Mouse (Mus musculus) forebrain, embryonic 10.5 days (tissue): ENCODE results near the gene Phb2. TPM values are rescaled to one million over a fixed set of nuclear protein-coding genes. Genes with fewer than 3 reads are reported as not detected.

Experiments
- DNase-seq: peaks from one replicate; pipeline ENCODE4 v3.0.0-alpha.2; 2017; ENCODE audit warnings: low spot score; ENCODE audit errors: extremely low spot score
- H3K27ac ChIP-seq: fragments of 300-500 bp; sonication (generic); 2 replicates; pipeline ENCODE4 v1.5.1; 2016; ENCODE audit warnings: mild to moderate bottlenecking
- H3K27me3 ChIP-seq: fragments of 300-500 bp; sonication (generic); 2 replicates; pipeline ENCODE4 v1.6.1; 2016; ENCODE audit warnings: mild to moderate bottlenecking; ENCODE audit not compliant: poor library complexity, severe bottlenecking
- H3K36me3 ChIP-seq: fragments of 300-500 bp; sonication (generic); replicated peaks from 2 replicates; pipeline ENCODE4 v1.6.1; 2016; ENCODE audit warnings: mild to moderate bottlenecking, moderate library complexity
- H3K4me1 ChIP-seq: fragments of 300-500 bp; sonication (generic); 2 replicates; pipeline ENCODE4 v1.6.1; 2016
- H3K4me3 ChIP-seq: fragments of 300-500 bp; sonication (generic); 2 replicates; pipeline ENCODE4 v1.5.1; 2016; ENCODE audit warnings: mild to moderate bottlenecking, moderate library complexity
- H3K9me3 ChIP-seq: fragments of 300-500 bp; sonication (generic); 2 replicates; pipeline ENCODE4 v1.6.1; 2016; ENCODE audit warnings: mild to moderate bottlenecking, moderate library complexity
- WGBS: fragments of 180-500 bp; shearing (Covaris S2); methylation state at CpG from one replicate; pipeline ENCODE4 v1.1.7; 2016; 5-methylcytosine and 5-hydroxymethylcytosine counted together
- polyA plus RNA-seq: library from polyadenylated mRNA; unstranded; fragments of >200 nt; fragmentation: Nextera tagmentation; extraction: Ambion mirVana; gene quantifications from 2 replicates; pipeline ENCODE4 v1.2.1, GENCODE M21; 2016

Phb2 gene
- polyA plus RNA-seq, 1 experiment from 2014 or later: 492 TPM

DNA sequence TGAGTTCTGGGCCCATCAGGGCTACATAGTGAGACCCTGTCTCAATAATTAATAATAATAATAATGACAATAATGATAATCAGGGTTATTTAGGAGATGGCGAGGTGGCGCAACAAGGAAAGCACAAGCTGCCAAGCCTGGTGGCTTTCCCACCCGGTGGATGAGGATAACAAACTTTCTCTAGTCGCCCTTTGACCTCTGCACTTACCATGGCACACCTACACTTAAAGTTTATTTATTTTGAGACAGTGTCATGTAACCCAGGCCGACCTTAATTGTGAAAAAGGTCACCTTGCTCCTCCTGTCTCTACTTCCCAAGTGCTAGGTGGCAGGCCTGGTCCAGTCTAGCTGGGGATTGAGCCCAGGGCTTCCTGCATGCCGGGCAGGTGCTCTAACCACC, 13.4 kb upstream of the Phb2 start:
- DNase-seq: no peak
- 88% methylated on average over 6 of the region's 6 CpGs for WGBS
- H3K36me3 ChIP-seq: peaks cover 53% of the 10 kb centered on the region

DNA sequence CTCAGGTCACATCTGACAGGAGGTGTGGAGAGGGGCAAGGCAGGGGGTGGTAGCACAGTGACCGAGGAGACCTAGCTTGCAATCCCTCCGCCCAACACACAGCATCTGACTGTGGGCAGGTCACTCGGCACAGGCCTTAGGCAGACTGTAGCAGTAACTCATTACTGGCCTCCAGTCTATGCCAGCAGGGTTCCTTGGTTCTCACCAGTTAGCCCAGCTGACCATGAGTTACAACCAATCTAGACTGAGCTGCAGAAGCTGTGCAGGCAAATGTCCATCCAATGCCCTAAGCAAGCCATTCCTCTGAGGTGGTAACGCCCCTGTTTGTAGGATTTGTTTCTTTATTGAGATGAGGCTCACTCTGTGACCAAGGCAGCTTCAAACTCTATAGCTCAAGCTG, 12.8 kb upstream of the Phb2 start:
- no peak overlapping the region for H3K27ac ChIP-seq
- H3K27me3 ChIP-seq: no peaks in the 10 kb centered on the region
- WGBS: 95% methylated on average over 4 of the region's 4 CpGs
- H3K4me1 ChIP-seq: peaks cover 6% of the 10 kb centered on the region
- no peak overlapping the region for H3K4me3 ChIP-seq
- peaks cover 60% of the 10 kb centered on the region for H3K36me3 ChIP-seq
- H3K9me3 ChIP-seq: no peaks in the 10 kb centered on the region
- DNase-seq: no peak

More for the DNA sequence above, 13.4 kb upstream of the Phb2 start:
- no peak overlapping the region for H3K4me3 ChIP-seq
- H3K27me3 ChIP-seq: no peaks in the 10 kb centered on the region
- no peaks in the 10 kb centered on the region for H3K9me3 ChIP-seq
- H3K4me1 ChIP-seq: peaks cover 9% of the 10 kb centered on the region
- H3K27ac ChIP-seq: no peak overlapping the region

DNA sequence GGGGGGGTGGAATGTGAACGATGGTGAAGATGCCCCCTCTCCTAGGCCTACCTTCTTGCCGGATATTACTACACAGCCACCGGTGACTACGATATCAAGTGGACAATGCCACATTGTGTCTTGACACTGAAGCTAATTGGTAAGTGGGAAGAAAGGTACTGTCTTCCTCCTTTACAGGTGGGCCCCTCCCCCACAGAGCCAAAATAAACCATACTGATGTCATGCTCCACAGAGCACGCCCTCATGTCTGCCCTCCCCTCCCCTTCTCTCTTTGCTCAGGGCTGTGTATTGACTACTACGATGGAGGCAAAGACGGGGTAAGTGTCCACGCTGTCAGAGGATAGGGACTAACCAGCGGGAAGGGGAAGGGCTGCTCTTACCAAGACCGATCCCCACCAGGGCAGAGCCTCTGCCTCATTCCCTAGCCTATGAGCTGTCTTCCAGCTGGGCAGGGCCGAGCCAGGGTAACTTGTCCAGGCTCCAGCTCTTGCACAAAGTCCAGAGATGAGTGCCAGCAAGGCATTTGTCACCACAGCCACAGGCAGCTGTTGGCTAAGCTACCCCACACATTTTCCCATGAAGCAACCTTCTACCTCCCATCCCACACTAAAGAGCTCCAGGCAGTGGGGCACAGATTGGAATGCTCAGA, 12.1 kb upstream of the Phb2 start:
- DNase-seq: no peak
- Histone ChIP-seq H3K4me3 (no peak overlapping the region), H3K27ac (no peak overlapping the region), H3K36me3 (peaks cover 67% of the 10 kb centered on the region), H3K4me1 (peaks cover 6% of the 10 kb centered on the region), H3K9me3 (no peaks in the 10 kb centered on the region), H3K27me3 (no peaks in the 10 kb centered on the region)
- WGBS: 92% methylated on average over 11 of the region's 11 CpGs

DNA sequence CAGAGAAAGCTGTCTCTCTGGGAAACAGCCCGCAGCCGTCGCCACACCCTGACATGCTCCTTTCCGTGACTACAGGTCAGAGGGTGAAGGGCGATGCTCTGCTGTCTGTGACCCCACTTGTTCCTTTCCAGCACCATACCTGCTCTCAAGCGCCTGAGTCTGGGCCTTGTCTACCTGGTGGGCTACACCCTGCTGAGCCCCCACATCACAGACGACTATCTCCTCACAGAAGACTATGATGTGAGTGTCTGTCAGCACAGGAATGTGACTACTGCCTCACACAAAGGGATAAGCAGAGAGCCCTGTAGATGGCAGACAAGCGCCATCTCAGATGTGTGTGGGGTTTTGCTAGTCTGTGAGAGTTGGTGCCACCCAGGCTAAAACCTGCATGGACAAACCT, 10.8 kb upstream of the Phb2 start:
- 83% methylated on average over 8 of the region's 8 CpGs for WGBS
- Histone ChIP-seq H3K27me3 (no peaks in the 10 kb centered on the region), H3K9me3 (no peaks in the 10 kb centered on the region), H3K27ac (no peak overlapping the region), H3K4me1 (peaks cover 6% of the 10 kb centered on the region), H3K36me3 (peaks cover 79% of the 10 kb centered on the region), H3K4me3 (no peak overlapping the region)
- DNase-seq: no peak

DNA sequence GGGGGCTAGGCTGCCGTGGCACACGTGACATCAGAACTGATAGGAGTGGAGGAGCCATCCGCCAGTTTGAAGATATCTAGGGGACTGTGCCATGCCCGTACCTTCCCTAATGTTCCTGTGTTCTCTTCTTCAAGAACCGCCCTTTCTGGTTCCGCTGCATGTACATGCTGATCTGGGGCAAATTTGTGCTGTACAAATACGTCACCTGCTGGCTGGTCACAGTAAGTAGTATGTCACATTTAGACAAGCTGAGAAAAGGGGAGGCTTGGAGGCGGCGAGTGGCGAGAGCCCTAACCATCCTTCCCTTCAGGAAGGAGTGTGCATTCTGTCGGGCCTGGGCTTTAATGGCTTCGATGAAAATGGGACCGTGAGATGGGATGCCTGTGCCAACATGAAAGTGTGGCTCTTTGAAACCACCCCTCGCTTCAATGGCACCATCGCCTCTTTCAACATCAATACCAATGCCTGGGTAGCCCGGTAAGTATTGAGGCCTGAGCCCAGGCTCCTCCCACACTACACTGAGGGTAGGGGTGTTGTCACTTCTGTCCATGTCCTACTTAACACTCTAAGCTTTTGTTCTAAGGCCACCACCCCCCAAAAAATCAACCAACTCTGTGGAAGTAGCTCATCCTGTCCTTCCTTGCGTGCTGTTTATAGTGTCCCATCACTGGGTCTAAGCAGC, 9.9 kb upstream of the Phb2 start:
- 95% methylated on average over 17 of the region's 17 CpGs for WGBS
- Histone ChIP-seq H3K4me3 (no peak overlapping the region), H3K27ac (no peak overlapping the region), H3K36me3 (peaks cover 88% of the 10 kb centered on the region), H3K4me1 (peaks cover 6% of the 10 kb centered on the region), H3K9me3 (no peaks in the 10 kb centered on the region), H3K27me3 (no peaks in the 10 kb centered on the region)
- no peak for DNase-seq

DNA sequence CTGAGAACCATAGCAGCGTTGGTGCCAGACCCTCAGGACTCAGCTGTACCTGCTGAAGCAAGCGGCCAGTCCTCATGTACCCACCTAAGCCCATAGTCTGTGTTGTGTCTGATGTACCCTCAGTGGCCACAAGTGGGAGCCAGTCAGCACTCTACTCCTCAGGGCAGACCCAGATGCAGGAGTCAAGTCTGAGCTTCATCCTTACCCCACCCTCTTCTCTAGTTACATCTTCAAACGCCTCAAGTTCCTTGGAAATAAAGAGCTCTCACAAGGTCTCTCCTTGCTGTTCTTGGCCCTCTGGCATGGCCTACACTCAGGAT, 9.4 kb upstream of the Phb2 start:
- H3K27me3 ChIP-seq: no peaks in the 10 kb centered on the region
- no peaks in the 10 kb centered on the region for H3K9me3 ChIP-seq
- WGBS: 53% methylated on average over 3 of the region's 3 CpGs
- H3K36me3 ChIP-seq: peaks cover 93% of the 10 kb centered on the region
- peaks cover 6% of the 10 kb centered on the region for H3K4me1 ChIP-seq
- no peak overlapping the region for H3K27ac ChIP-seq
- peak; percentile 51 for DNase-seq
- H3K4me3 ChIP-seq: no peak overlapping the region

DNA sequence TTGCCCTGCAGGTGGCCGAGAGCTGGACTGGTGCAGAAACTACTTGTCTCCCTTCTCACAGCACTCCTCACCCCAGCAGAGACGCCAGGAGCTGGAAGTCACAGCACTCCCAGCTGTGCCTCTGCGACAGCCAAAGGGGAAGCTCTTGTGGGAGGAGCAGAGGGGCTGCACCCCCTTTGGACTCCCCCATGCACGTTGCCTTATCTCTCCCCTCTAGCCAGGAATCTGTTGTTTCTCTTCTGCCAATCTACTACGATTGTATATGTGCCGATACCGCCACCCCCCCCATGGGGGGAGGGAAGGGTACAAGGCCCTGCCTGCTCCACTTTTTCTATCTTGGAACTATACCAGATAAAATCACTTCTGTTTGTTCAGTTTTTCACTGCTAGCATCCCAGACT, 8.3 kb upstream of the Phb2 start:
- Histone ChIP-seq H3K4me1 (no peaks in the 10 kb centered on the region), H3K27me3 (no peaks in the 10 kb centered on the region), H3K27ac (no peak overlapping the region), H3K9me3 (no peaks in the 10 kb centered on the region), H3K4me3 (no peak overlapping the region), H3K36me3 (peaks cover 100% of the 10 kb centered on the region)
- WGBS: 86% methylated on average over 7 of the region's 7 CpGs
- DNase-seq: no peak

DNA sequence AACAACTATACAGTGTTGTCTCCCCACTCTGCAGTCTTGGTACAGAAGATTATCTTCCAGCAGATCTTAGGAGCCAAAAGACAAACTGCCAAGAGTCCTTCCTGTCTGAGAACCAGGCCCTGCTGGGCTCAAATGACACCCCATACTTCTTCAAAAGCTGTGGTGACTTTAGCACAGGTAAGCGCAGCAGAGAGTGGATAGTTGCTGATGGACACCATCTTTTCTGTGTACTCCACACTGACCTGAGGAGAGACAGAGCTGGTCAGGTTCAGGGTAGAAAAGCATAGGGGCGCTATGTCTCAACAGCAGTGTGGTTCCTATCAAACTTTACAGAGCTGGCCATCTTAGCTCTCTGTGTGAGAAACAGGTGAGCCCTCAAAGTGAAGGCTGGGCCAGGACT, 7.7 kb upstream of the Phb2 start:
- 96% methylated on average over 2 of the region's 2 CpGs for WGBS
- no peaks in the 10 kb centered on the region for H3K9me3 ChIP-seq
- peaks cover 100% of the 10 kb centered on the region for H3K36me3 ChIP-seq
- no peaks in the 10 kb centered on the region for H3K27me3 ChIP-seq
- DNase-seq: no peak
- H3K4me3 ChIP-seq: no peak overlapping the region
- H3K4me1 ChIP-seq: peaks cover 3% of the 10 kb centered on the region
- H3K27ac ChIP-seq: no peak overlapping the region

DNA sequence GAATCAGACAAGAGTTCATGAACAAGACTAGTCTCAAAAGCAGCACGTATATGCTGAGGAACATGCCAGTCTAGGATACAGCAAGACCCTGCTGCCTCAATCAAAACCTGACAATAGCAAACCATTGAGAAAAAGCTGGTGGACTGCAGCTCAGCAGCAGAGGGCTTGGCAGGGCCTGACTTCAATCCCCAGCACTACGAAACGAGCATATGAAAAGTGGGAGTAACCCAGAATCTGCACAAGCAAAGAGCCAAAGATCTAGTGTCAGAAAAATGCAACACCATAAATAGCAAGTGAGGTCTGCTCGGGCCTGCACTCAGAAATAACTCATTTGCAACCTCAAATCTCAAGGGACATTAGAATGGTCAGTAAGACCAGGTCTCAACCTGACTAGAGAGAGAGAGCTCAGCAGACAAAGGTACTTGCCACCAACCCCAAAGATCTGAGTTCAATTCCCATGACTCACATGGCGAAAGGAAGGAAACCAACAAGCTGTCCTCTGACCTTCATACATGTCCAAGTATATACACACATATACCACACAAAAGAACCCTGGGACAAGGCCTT, 6.0 kb upstream of the Phb2 start:
- Histone ChIP-seq H3K27ac (no peak overlapping the region), H3K9me3 (no peaks in the 10 kb centered on the region), H3K36me3 (peaks cover 97% of the 10 kb centered on the region), H3K4me3 (no peak overlapping the region), H3K27me3 (no peaks in the 10 kb centered on the region), H3K4me1 (peaks cover 20% of the 10 kb centered on the region)
- 92% methylated on average over 5 of the region's 5 CpGs for WGBS
- no peak for DNase-seq

DNA sequence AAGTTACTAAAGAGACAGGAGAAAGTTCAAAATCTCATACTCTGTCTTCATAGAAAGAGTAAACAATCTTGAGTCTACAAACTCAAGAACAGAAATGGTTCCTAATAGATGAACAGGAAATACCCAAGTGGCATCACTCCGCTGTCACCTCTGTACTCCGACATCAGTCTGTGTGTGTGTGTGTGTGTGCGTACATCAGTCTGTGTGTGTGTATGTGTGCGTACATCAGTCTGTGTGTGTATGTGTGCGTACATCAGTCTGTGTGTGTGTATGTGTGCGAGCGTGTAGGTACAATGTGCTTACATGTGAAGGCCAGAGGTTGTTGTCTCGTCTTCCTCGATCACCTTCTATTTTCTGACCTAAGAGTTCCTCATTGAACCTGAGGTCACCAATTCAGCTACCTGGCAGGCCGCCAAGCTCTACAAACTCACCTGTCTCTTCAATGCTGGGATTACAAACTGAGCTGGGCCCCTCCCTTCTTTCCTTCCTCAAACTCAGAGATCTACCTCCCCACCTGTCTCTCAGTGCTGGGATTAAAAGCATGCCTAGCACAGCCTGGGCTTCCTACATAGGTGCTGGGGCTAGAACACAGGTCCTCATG, 3.7 kb upstream of the Phb2 start:
- no peaks in the 10 kb centered on the region for H3K9me3 ChIP-seq
- peaks cover 76% of the 10 kb centered on the region for H3K36me3 ChIP-seq
- no peak overlapping the region for H3K27ac ChIP-seq
- WGBS: 95% methylated on average over 10 of the region's 10 CpGs
- no peak overlapping the region for H3K4me3 ChIP-seq
- H3K27me3 ChIP-seq: no peaks in the 10 kb centered on the region
- H3K4me1 ChIP-seq: peaks cover 30% of the 10 kb centered on the region
- no peak for DNase-seq

DNA sequence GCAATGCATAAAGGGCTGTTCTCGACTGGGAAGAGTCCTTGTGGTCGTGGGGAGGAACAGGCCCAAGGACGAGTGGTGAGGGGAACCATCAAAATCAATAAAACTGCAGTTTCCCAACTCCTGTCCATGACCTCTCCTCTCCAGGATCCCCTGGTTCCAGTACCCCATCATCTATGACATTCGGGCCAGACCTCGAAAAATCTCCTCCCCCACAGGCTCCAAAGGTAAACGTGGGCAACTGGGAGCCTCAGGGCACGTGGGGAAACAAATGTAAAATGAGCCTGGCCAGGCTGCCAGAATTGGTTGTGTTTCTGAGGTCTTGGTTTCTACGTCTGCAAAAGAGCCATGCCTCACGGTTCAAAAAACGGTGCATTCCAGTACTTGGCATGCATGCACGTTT, 782 bp downstream of the Phb2 start:
- H3K9me3 ChIP-seq: no peaks in the 10 kb centered on the region
- no peaks in the 10 kb centered on the region for H3K27me3 ChIP-seq
- H3K4me1 ChIP-seq: peaks cover 40% of the 10 kb centered on the region
- no peak for DNase-seq
- 26% methylated on average over 11 of the region's 11 CpGs for WGBS
- peak overlapping the region; percentile 90 for H3K4me3 ChIP-seq
- peak overlapping the region; percentile 93 for H3K27ac ChIP-seq
- peaks cover 76% of the 10 kb centered on the region for H3K36me3 ChIP-seq

DNA sequence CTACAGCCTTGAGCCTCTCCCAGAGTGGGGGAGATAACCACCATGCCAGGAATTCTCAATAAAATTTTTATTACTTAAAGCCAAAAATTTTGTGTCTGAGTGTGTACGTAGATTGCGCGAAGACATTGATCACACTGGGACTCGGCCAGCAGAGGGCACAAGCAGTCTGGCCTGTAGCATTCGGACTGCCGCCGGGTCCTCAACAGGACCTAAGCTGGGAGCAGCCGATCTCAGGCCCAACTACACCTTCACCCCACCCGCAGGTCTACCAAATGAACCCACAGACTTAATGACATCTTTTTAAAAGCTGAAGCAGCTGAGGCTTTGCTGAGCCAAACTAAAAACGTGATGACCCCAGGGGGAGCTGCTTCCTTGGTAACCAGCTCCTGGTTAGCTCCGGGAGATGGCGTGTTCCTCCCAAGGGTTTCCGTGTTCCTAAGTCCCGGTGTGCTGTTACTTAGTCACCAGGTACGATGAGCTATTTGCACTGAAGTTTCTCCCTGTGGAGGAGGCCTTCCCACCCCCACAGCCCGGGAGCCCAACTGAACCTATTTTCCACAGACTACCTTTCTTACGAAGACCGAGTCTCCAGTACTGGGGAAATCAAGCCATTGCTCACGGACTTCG, 4.8 kb downstream of the Phb2 start:
- H3K27me3 ChIP-seq: no peaks in the 10 kb centered on the region
- peaks cover 48% of the 10 kb centered on the region for H3K4me1 ChIP-seq
- WGBS: 67% methylated on average over 20 of the region's 20 CpGs
- H3K36me3 ChIP-seq: peaks cover 51% of the 10 kb centered on the region
- 0 out of 2 replicates have a peak overlapping the region, but pooled peaks have one; percentile 23 for H3K4me3 ChIP-seq
- DNase-seq: peak; percentile 54
- 0 out of 2 replicates have a peak overlapping the region, but pooled peaks have one; percentile 5 for H3K27ac ChIP-seq
- H3K9me3 ChIP-seq: no peaks in the 10 kb centered on the region

DNA sequence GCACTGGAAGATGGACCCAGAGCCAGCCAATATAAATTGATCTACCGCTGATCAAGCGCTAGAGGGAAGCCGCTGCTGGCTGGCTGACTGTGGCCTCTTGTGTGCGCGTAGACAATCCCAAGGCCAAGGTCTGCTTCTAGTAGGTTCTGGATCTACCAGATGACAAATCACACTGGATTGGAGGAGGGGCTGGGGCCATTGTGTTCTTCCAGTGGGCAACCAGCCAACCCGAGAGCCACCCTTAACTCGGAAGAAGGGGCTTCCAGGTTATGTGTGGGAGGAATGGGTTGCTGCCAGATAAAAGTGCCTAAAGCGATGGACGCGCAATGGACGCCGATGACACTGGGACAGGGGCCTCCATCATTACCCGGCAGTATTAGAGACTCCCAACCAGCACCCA, 5.8 kb downstream of the Phb2 start:
- DNase-seq: no peak
- Histone ChIP-seq H3K9me3 (no peaks in the 10 kb centered on the region), H3K4me1 (peaks cover 44% of the 10 kb centered on the region), H3K36me3 (peaks cover 51% of the 10 kb centered on the region), H3K4me3 (peak overlapping the region; percentile 23), H3K27ac (peak overlapping the region; percentile 67; the same call in 1 of the 2 replicates), H3K27me3 (no peaks in the 10 kb centered on the region)
- WGBS: 73% methylated on average over 13 of the region's 13 CpGs
